Mouse (Mus musculus) erythroblast, embryonic 14.5 days (primary cell): ENCODE measurements around the gene Tbcd. TPM values are rescaled to one million over a fixed set of nuclear protein-coding genes. Genes with fewer than 3 reads are reported as not detected.

ENCODE experiments used
- H3K27me3 ChIP-seq: 2 replicates; pipeline ENCODE4 v1.6.1; 2012; ENCODE audit warnings: inconsistent platforms; ENCODE audit not compliant: control insufficient read depth
- H3K36me3 ChIP-seq: 2 replicates; pipeline ENCODE4 v1.6.1; 2012; ENCODE audit warnings: mild to moderate bottlenecking, inconsistent platforms; ENCODE audit not compliant: control insufficient read depth
- H3K4me1 ChIP-seq: 2 replicates; pipeline ENCODE4 v1.6.1; 2012; ENCODE audit warnings: inconsistent platforms; ENCODE audit not compliant: control insufficient read depth
- H3K4me3 ChIP-seq: replicated peaks from 2 replicates; pipeline ENCODE3; 2012; ENCODE audit warnings: moderate library complexity, mild to moderate bottlenecking, inconsistent platforms
- H3K9me3 ChIP-seq: 2 replicates; pipeline ENCODE4 v1.6.1; 2012; ENCODE audit warnings: low read length, inconsistent platforms, mixed read lengths; ENCODE audit not compliant: control insufficient read depth
- GATA1 ChIP-seq: IDR thresholded peaks from 2 replicates; pipeline ENCODE4 v1.6.1; 2012; ENCODE audit warnings: low read length, inconsistent platforms, mixed read lengths
- TAL1 ChIP-seq: IDR thresholded peaks from 3 replicates; pipeline ENCODE4 v1.6.1; 2012; ENCODE audit warnings: low read length, inconsistent platforms, mixed read lengths
- polyA plus RNA-seq: library from polyadenylated mRNA; stranded (reverse); fragments of >175 nt; gene quantifications from 2 replicates; pipeline ENCODE4 v1.2.3, GENCODE M21; 2012

Tbcd gene
- polyA plus RNA-seq, 1 experiment = 0.42 TPM

DNA sequence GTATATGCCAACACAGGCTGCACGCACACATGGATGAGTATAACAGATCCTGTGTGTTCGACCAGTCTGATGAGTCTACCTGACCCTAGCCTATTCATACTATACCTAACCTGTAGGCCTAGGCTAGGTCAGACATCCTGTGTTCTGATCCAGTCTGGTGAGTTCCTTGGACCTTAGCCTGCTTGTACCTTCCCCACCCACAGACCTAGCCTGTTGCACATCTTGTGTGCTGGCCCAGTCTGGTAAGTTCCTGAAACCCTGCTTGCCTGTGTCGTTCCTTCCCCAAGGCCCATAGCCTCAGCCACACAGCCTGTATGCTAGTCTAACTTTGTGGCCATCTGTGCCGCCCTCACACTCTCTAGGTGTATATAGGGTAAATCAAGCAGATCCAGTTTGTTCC lies 112.5 kb downstream of the Tbcd start:
- TF ChIP-seq TAL1 (no peak), GATA1 (no peak)
- Histone ChIP-seq H3K27me3 (no peaks in the 10 kb centered on the region), H3K4me3 (no peak overlapping the region), H3K36me3 (peaks cover 38% of the 10 kb centered on the region), H3K9me3 (no peaks in the 10 kb centered on the region), H3K4me1 (peaks cover 11% of the 10 kb centered on the region)

DNA sequence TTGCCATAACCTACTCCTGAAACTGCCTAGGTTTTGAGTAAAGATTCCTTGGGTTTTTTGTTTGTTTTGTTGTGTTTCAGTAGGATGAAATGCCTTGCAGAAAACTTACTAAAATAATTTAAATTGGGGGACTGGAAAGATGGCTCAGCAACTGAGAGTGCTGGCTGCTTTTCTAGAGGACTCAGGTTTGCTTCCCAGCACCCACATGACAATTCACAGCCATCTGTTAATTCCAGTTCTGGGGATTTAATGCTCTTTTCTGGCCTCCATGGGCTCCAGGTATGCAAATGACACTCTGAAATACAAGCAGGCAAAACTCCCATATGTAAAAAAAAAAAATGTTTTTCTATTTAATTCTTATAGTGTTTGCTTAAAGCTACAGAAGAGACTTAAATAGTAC lies 130.1 kb downstream of the Tbcd start:
- TF ChIP-seq TAL1 = no peak
- TF ChIP-seq GATA1 = no peak
- peaks cover 50% of the 10 kb centered on the region for H3K36me3 ChIP-seq
- H3K4me3 ChIP-seq = no peak overlapping the region
- H3K9me3 ChIP-seq = no peaks in the 10 kb centered on the region
- H3K27me3 ChIP-seq = no peaks in the 10 kb centered on the region
- H3K4me1 ChIP-seq = no peaks in the 10 kb centered on the region

DNA sequence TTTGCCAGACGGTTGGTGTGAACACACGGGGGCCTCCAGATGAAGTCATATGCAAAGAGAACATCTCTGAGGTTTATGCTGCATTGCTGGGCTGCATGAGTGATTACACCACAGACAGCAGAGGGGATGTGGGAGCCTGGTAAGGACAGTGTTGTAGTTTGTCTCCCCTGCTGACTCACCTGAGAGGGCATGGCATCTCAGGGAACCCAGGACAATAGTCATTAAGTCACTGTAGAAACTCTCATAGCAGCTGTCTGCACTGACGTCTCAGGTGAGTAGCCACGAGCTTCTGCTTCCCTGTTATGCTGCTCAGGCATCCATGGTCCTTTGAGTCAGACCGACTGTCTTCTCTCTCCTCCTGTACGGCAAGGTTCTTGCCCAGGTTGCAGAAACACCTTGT lies 145.5 kb downstream of the Tbcd start:
- no peak for TF ChIP-seq GATA1
- no peak for TF ChIP-seq TAL1
- H3K4me1 ChIP-seq = no peaks in the 10 kb centered on the region
- no peaks in the 10 kb centered on the region for H3K27me3 ChIP-seq
- no peaks in the 10 kb centered on the region for H3K9me3 ChIP-seq
- no peak overlapping the region for H3K4me3 ChIP-seq
- H3K36me3 ChIP-seq = peaks cover 95% of the 10 kb centered on the region

DNA sequence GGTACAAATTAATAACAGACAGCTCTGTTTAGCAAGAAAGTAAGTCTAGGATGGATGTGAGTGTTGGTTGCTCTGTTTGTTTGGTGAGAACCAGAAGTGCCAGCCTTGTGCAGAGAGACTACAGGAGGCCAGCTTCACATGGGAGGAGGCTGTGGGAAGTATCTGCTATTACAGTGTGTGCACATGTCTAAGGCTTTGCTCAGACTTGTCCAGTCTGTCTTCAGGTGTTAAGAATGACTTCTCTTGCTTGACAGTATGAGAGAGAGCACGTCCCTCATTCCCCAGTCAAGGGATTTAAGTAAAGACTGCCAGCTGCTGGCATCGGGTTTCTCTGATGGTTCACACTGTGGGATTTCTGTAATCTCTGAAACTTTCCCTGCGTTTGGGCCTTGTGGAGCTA lies 149.7 kb downstream of the Tbcd start:
- Histone ChIP-seq H3K4me3 (no peak overlapping the region), H3K4me1 (no peaks in the 10 kb centered on the region), H3K9me3 (no peaks in the 10 kb centered on the region), H3K36me3 (peaks cover 97% of the 10 kb centered on the region), H3K27me3 (no peaks in the 10 kb centered on the region)
- no peak for TF ChIP-seq TAL1
- no peak for TF ChIP-seq GATA1

DNA sequence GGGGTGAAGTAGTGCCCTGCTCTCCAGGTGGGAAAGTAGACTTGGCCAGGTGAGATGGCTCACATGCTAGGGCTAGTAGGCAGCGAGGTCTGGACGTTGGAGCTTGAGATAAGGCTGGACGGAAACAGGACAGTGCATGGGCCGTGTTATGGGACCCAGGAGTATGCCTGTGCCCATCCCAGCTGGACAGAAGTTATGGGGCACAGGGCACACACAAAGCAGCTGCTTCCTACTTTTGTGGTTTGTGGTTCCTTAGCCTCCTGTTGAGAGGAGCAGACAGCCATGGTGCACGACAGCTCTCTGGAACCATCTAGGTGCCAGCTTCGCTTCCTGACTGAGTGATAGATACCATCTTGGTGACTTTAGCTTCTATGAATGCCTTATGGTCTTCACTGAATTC lies 153.9 kb downstream of the Tbcd start:
- H3K36me3 ChIP-seq = peaks cover 95% of the 10 kb centered on the region
- H3K4me3 ChIP-seq = no peak overlapping the region
- H3K9me3 ChIP-seq = no peaks in the 10 kb centered on the region

DNA sequence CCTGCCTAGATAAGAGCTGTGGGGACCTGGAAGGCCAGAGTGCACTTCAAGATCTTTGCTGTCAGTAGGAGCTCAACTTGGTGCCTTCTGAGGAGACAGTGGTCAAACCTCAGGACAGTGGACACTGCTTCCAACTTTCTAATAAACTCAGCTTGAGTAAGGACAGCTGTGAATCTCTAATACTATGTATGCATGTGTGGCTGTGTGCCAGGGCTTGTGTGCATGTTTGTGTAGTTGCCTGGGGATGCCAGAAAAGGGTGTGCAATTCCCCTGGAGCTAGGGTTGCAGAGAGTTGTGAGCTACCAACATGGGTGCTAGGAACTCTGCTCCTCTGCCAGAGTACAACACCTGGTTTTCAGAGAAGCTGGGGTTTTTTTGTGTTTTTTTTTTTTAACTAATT lies 159.2 kb downstream of the Tbcd start:
- Histone ChIP-seq H3K9me3 (peaks cover 4% of the 10 kb centered on the region; the same call in 1 of the 2 replicates), H3K36me3 (peaks cover 79% of the 10 kb centered on the region), H3K4me3 (no peak overlapping the region), H3K27me3 (no peaks in the 10 kb centered on the region), H3K4me1 (no peaks in the 10 kb centered on the region)
- TF ChIP-seq TAL1 (no peak), GATA1 (no peak)

More for the DNA sequence above, 153.9 kb downstream of the Tbcd start:
- no peaks in the 10 kb centered on the region for H3K4me1 ChIP-seq
- TF ChIP-seq GATA1 (no peak), TAL1 (no peak)
- no peaks in the 10 kb centered on the region for H3K27me3 ChIP-seq

DNA sequence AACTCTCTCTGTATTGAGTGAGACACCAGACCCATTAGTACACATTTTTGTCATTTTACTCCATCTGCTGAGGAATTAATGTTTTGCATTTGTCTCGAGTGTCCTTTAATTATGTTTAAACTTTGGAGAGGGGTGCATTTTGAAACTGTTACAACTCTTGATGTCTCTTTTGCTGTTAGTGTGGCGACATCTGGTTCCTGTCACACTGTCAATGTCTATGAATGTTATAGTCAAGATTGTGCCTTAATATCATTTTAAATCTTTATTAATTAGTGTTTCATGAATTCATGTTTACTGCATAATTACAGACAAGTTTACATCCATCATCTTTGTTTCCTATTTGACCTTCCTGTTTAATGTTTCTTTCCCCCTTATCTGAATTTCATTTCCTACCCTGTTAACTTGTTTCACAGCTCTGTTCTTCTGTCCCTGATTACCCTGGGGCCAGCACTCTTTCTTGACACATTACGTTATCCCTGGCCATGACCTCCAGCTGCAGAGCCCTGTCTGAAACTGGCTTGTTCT lies 164.3 kb downstream of the Tbcd start:
- H3K4me1 ChIP-seq = no peaks in the 10 kb centered on the region
- TF ChIP-seq TAL1 (no peak), GATA1 (no peak)
- peaks cover 4% of the 10 kb centered on the region; the same call in 1 of the 2 replicates for H3K9me3 ChIP-seq
- no peak overlapping the region for H3K4me3 ChIP-seq
- H3K36me3 ChIP-seq = peaks cover 78% of the 10 kb centered on the region
- H3K27me3 ChIP-seq = no peaks in the 10 kb centered on the region

DNA sequence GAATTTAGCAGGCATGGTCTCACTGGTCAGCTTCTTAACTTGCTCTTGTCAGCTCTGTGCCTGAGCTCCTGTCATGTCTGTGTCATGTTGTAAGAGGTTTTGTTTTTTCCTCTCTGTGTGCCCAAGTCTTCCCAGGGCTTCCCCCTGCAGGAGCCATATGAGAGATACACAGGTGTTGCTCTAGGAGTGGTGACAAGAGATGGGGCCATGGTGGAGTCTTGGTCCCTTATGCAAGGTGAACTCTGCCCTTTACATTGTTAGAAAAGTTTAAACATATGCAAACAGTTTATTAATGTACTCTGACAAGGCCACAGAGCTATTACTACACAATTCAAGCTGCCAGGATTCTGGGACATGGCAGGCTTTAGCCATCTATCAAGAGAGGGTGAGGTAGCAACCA lies 164.8 kb downstream of the Tbcd start:
- no peaks in the 10 kb centered on the region for H3K27me3 ChIP-seq
- no peak overlapping the region for H3K4me3 ChIP-seq
- TF ChIP-seq TAL1 (no peak), GATA1 (no peak)
- H3K4me1 ChIP-seq = no peaks in the 10 kb centered on the region
- H3K9me3 ChIP-seq = peaks cover 4% of the 10 kb centered on the region; the same call in 1 of the 2 replicates
- peaks cover 75% of the 10 kb centered on the region for H3K36me3 ChIP-seq

DNA sequence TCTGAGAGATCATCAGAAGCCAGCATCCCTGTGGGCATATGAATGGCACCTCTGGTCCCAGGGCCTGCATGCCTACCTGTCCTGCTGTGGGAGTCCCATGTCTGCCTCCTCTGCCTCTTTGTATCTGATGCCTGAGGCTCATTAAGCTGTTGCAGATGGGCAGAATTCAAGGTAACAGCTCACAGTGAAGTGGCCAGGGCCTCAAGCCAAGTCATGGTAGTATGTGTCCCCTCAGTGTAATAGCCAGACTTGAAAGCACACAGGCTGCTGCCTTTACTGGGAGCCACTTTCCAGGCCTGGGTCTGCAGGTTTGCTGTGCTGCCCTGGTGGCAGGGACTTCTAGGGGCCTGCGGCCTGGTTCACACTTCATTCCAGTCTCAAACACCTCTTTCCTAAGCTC lies 165.6 kb downstream of the Tbcd start:
- H3K4me1 ChIP-seq = no peaks in the 10 kb centered on the region
- no peaks in the 10 kb centered on the region for H3K27me3 ChIP-seq
- peaks cover 4% of the 10 kb centered on the region; the same call in 1 of the 2 replicates for H3K9me3 ChIP-seq
- no peak overlapping the region for H3K4me3 ChIP-seq
- TF ChIP-seq TAL1 (no peak), GATA1 (no peak)
- peaks cover 81% of the 10 kb centered on the region for H3K36me3 ChIP-seq

DNA sequence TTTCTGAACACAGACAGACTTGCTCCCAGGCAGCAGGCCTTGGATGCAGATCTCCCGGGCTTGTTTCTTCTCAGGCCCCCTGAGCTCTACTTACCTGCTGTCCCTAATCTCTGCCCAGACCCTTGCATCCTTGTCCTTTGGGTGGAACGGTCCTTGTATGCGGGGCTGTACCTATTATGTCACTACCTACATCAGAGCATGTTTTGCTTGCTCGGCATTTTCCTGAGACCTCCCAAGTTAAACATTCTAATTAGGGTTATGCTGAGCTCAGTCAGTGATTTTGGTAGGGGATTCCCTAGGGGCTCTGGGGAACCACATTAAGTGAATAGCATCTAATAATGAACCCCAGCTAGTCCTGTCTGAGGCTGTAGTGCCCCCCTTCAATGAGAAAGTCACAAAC lies 173.3 kb downstream of the Tbcd start:
- Histone ChIP-seq H3K4me3 (no peak overlapping the region), H3K4me1 (no peaks in the 10 kb centered on the region), H3K36me3 (peaks cover 26% of the 10 kb centered on the region), H3K27me3 (no peaks in the 10 kb centered on the region), H3K9me3 (no peaks in the 10 kb centered on the region)
- TF ChIP-seq TAL1 = no peak
- TF ChIP-seq GATA1 = no peak
